Mouse (Mus musculus): ENCODE results near the gene Vmn1r54. TPM values are rescaled to one million over a fixed set of nuclear protein-coding genes. Genes with fewer than 3 reads are reported as not detected.

Gene Vmn1r54
- polyA plus RNA-seq (2021; fragmentation: Nextera tagmentation): not detected in 2 replicates
- long read RNA-seq, experiment 1: 0 reads
- long read RNA-seq, experiment 2: 0 reads

DNA sequence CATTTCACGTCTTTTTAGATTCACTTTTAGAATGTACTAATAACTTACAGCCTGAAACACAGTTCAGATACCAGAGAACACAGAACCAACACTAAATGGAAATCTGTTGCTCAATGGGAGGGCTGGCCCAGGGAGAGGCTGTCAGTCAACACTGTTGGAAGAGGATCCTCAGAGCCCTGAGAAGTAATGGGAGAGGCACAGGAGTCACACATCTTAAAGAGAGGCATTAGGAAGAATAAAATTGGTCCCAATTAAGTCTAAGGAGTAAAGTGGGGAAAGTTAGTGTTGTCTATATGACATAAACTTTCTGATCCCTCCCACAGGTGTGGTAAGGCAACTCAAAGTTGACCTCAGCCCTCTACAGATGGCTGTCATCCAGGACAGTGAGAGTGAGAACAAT lies at the start of gene Vmn1r54:
TSS of gene Vmn1r54 (plus strand) at position 301 of the 400 bp plus-strand sequence.

GRCm38 (mm10) chr6:90202493-90202892 lies 43.6 kb upstream of the Vmn1r54 start, which contains the start of gene V1ra8:
Gene V1ra8, plus strand, starts transcription at chr6:90202793.

DNA sequence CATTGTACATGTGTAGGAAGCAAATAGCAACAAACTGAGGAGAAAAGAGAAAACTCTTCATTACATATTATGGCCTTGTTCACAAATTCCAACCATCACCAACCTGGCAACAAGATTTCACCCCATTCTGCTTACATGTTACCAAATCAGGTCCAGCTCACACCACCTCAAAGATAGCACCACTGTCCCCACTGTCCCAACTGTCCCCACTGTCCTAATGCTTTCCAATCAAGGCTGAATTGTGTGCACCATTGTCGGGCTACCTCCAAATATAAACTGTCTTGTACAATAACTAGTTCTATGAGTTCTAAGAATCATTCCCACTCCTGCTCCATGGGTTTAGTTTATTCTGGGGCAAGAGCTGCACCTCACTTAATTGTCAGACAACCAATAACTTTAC lies 21.8 kb upstream of the Vmn1r54 start, which contains the start of gene Vmn1r53:
TSS of gene Vmn1r53 (minus strand) at position 101 of the 400 bp plus-strand sequence.

DNA sequence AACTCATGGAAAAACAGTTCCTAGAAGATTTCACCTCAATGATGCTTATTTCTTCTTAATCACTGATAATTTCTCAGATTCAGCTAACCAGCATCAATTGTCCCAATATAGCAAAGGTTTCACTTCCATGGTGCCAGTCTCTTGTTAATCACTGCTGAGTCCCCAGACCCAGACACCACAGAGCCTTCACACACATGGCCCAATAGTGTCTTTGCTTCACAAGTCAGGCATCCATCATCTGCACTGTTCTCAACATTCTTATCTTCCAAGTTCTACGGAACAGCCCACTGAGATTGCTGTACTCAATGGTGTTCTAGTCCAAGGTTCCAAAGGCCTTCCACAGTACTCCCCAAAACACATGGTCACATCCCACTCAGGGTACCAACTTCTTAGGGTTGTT lies 54.8 kb downstream of the Vmn1r54 start, which contains the start of gene BC048671:
TSS of gene BC048671 (plus strand) at position 301 of the 400 bp plus-strand sequence.

Other genes with a start within 250 kb of the Vmn1r54 start
- gene Vmn1r47, start 230.2 kb upstream of the Vmn1r54 start, polyA plus RNA-seq (2021; fragmentation: Nextera tagmentation): not detected in 2 replicates
- gene Vmn1r48, start 209.5 kb upstream of the Vmn1r54 start, polyA plus RNA-seq (2021; fragmentation: Nextera tagmentation): not detected in 2 replicates
- gene Vmn1r49, start 167.8 kb upstream of the Vmn1r54 start, polyA plus RNA-seq (2021; fragmentation: Nextera tagmentation): not detected in 2 replicates
- gene Vmn1r50, start 144.9 kb upstream of the Vmn1r54 start, polyA plus RNA-seq (2021; fragmentation: Nextera tagmentation): not detected in 2 replicates
- gene Vmn1r51, start 123.7 kb upstream of the Vmn1r54 start, polyA plus RNA-seq (2021; fragmentation: Nextera tagmentation): not detected in 2 replicates
- gene Vmn1r52, start 71.5 kb upstream of the Vmn1r54 start, polyA plus RNA-seq (2021; fragmentation: Nextera tagmentation): not detected in 2 replicates
- gene V1ra8, start 43.5 kb upstream of the Vmn1r54 start, polyA plus RNA-seq (2021; fragmentation: Nextera tagmentation): not detected in 2 replicates
- gene Vmn1r53, start 21.9 kb upstream of the Vmn1r54 start, polyA plus RNA-seq (2021; fragmentation: Nextera tagmentation): not detected in 2 replicates
- gene BC048671, start 54.9 kb downstream of the Vmn1r54 start, polyA plus RNA-seq (2021; fragmentation: Nextera tagmentation): not detected in 2 replicates
- gene Chst13, start 78.9 kb downstream of the Vmn1r54 start, polyA plus RNA-seq (2021; fragmentation: Nextera tagmentation): not detected in 2 replicates
- gene Uroc1, start 87.0 kb downstream of the Vmn1r54 start, polyA plus RNA-seq (2021; fragmentation: Nextera tagmentation): not detected in 2 replicates
- 2.7 and 3.2 TPM in 2 replicates for gene Zxdc, start 123.2 kb downstream of the Vmn1r54 start, polyA plus RNA-seq (2021; fragmentation: Nextera tagmentation)
- 4.8 and 5.3 TPM in 2 replicates for gene Cfap100, start 182.5 kb downstream of the Vmn1r54 start, polyA plus RNA-seq (2021; fragmentation: Nextera tagmentation)
- 16.7 and 19.4 TPM in 2 replicates for gene Klf15, start 216.3 kb downstream of the Vmn1r54 start, polyA plus RNA-seq (2021; fragmentation: Nextera tagmentation)
- 30.6 and 39.3 TPM in 2 replicates for gene Aldh1l1, start 240.1 kb downstream of the Vmn1r54 start, polyA plus RNA-seq (2021; fragmentation: Nextera tagmentation)